Mouse (Mus musculus): Measurements from ENCODE around the gene Dnah10. TPM values are rescaled to one million over a fixed set of nuclear protein-coding genes. Genes with fewer than 3 reads are reported as not detected.

Gene Dnah10
- polyA plus RNA-seq, 1 experiment from 2014 or later: 0.10 TPM

DNA sequence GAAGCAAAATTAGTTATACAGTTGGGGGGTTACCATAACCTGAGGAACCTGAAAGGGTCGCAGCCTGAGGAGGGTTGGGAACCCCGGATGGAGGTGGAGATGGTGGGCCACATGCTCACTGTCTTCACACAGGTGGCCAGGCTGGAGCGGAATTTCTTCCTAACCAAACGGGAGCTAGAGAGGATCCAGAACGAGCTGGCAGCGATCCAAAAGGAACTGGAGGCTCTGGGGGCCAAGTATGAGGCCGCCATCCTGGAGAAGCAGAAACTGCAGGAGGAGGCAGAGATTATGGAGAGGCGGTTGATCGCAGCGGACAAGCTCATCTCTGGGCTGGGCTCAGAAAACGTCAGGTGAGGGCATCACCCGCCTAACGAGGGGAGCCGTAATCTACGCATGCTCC, 92.2 kb downstream of the Dnah10 start:
- WGBS: 80% methylated on average over 15 of the region's 15 CpGs
- Histone ChIP-seq H3K4me3 (replicated peaks) (no peak overlapping the region), H3K27me3 (no peaks in the 10 kb centered on the region), H3K9ac (no peak overlapping the region), H3K9me3 (replicated peaks) (no peaks in the 10 kb centered on the region), H3K4me2 (no peak overlapping the region), H3K27ac (no peak overlapping the region), H3K36me3 (no peaks in the 10 kb centered on the region), H3K4me1 (no peaks in the 10 kb centered on the region)
- no peak for ATAC-seq (replicated peaks; ENCODE audit: low FRiP score)

DNA sequence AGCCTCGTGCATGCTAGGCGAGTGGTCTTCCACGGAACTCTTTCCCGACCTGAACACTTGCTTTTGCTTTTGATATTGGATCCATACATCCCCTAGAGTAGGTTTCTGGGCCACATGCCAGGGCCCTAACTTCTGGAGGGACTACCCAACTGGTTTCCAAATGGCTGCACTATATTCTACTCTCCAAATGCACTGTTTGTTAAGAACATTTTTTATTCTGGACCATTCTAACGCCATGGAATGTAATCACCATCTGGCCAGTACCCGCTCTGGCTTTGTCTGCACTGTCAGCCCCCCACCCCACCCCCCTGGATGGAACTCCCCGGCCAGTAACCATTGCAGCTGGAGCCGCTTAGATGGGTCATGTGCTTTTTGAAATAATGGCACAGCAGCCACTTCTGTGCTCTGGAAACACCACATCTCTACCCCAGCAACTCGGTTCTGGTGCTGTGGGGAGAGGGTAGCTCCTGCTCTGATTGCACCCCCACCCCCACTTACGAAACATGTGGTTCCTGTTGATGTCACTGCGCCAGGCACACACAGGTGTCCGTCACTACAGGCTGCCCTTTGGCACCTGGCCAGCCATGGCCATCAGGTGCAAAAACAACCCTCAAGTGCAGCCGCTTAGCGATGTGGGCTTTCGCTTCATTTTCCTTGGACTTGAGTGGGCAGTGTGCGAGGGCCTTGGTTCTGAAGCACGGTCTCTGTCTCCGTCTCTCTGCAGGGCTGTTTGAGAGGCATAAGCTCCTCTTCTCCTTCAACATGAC, 97.4 kb downstream of the Dnah10 start:
- Histone ChIP-seq H3K36me3 (no peaks in the 10 kb centered on the region), H3K27me3 (no peaks in the 10 kb centered on the region), H3K27ac (no peak overlapping the region), H3K4me1 (no peaks in the 10 kb centered on the region), H3K9ac (no peak overlapping the region), H3K4me3 (replicated peaks) (no peak overlapping the region), H3K9me3 (replicated peaks) (no peaks in the 10 kb centered on the region), H3K4me2 (no peak overlapping the region)
- 79% methylated on average over 18 of the region's 18 CpGs for WGBS
- no peak for ATAC-seq (replicated peaks; ENCODE audit: low FRiP score)

GRCm38 (mm10) chr5:124830331-124830730, 105.4 kb downstream of the Dnah10 start:
- H3K36me3 ChIP-seq: no peaks in the 10 kb centered on the region
- H3K4me2 ChIP-seq: no peak overlapping the region
- WGBS: 88% methylated on average over 12 of the region's 12 CpGs
- ATAC-seq (replicated peaks; ENCODE audit: low FRiP score): no peak
- no peak overlapping the region for H3K9ac ChIP-seq
- no peaks in the 10 kb centered on the region for H3K4me1 ChIP-seq
- H3K27ac ChIP-seq: no peak overlapping the region
- H3K4me3 ChIP-seq (replicated peaks): no peak overlapping the region
- no peaks in the 10 kb centered on the region for H3K9me3 ChIP-seq (replicated peaks)
- no peaks in the 10 kb centered on the region for H3K27me3 ChIP-seq

GRCm38 (mm10) chr5:124835218-124835617, 110.3 kb downstream of the Dnah10 start:
- Histone ChIP-seq H3K9ac (no peak overlapping the region), H3K27me3 (no peaks in the 10 kb centered on the region), H3K4me2 (no peak overlapping the region), H3K27ac (no peak overlapping the region), H3K36me3 (no peaks in the 10 kb centered on the region), H3K4me3 (replicated peaks) (no peak overlapping the region), H3K9me3 (replicated peaks) (no peaks in the 10 kb centered on the region), H3K4me1 (no peaks in the 10 kb centered on the region)
- no peak for ATAC-seq (replicated peaks; ENCODE audit: low FRiP score)
- WGBS: 94% methylated on average over 15 of the region's 15 CpGs

GRCm38 (mm10) chr5:124836075-124836474, 111.2 kb downstream of the Dnah10 start:
- H3K4me3 ChIP-seq (replicated peaks): no peak overlapping the region
- no peak overlapping the region for H3K9ac ChIP-seq
- no peaks in the 10 kb centered on the region for H3K9me3 ChIP-seq (replicated peaks)
- ATAC-seq (replicated peaks; ENCODE audit: low FRiP score): no peak
- no peak overlapping the region for H3K4me2 ChIP-seq
- no peaks in the 10 kb centered on the region for H3K27me3 ChIP-seq
- 89% methylated on average over 10 of the region's 10 CpGs for WGBS
- no peaks in the 10 kb centered on the region for H3K36me3 ChIP-seq
- H3K4me1 ChIP-seq: no peaks in the 10 kb centered on the region
- no peak overlapping the region for H3K27ac ChIP-seq

DNA sequence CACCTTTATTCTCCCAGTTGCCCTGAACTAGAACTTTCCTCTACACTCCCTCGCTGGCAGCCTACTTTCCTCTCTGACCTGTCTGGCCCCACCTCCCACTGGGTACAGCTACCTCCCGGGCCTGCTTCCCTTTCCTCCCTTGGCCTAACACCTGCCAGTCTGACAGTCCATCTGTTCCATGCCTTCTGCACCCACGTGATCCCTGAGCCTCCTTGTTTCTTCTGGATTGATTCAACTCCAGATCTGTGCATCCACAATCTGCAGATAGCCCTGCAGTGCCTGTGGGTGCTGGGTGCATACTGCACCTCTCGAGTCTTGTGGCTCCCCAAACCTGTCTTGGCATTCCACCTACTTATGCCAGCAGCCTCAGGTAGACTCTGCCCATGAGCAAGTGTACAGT, 111.7 kb downstream of the Dnah10 start:
- 65% methylated on average over 4 of the region's 4 CpGs for WGBS
- no peaks in the 10 kb centered on the region for H3K27me3 ChIP-seq

GRCm38 (mm10) chr5:124840202-124840601, 115.3 kb downstream of the Dnah10 start:
- Histone ChIP-seq H3K4me2 (no peak overlapping the region), H3K36me3 (no peaks in the 10 kb centered on the region), H3K27ac (no peak overlapping the region), H3K9me3 (replicated peaks) (no peaks in the 10 kb centered on the region), H3K9ac (no peak overlapping the region), H3K4me3 (replicated peaks) (no peak overlapping the region), H3K27me3 (no peaks in the 10 kb centered on the region), H3K4me1 (no peaks in the 10 kb centered on the region)
- ATAC-seq (replicated peaks; ENCODE audit: low FRiP score): no peak
- WGBS: 79% methylated on average over 7 of the region's 7 CpGs

More for the DNA sequence above, 111.7 kb downstream of the Dnah10 start:
- Histone ChIP-seq H3K27ac (no peak overlapping the region), H3K9me3 (replicated peaks) (no peaks in the 10 kb centered on the region), H3K4me3 (replicated peaks) (no peak overlapping the region), H3K4me2 (no peak overlapping the region), H3K9ac (no peak overlapping the region), H3K4me1 (no peaks in the 10 kb centered on the region), H3K36me3 (no peaks in the 10 kb centered on the region)
- no peak for ATAC-seq (replicated peaks; ENCODE audit: low FRiP score)

DNA sequence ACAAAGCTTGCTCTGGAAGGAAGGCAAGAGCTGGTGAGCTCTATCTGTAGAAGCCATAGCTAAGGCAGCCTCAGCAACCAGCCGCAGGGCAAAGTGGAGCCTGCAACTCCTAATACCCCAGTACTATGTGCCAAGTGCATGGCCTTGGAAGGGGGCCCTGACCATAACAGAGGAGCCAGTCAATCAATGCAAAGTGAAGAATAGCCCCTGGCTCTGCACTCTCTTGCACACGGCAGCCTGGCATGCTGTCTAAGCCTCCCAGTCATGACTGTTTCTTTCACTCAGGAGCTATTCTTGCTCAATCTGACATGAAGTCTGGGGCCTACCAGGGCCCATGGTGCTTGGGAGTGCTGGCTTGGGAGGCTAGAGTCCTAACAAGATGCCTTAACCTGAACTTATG, 115.8 kb downstream of the Dnah10 start:
- no peak overlapping the region for H3K4me2 ChIP-seq
- ATAC-seq (replicated peaks; ENCODE audit: low FRiP score): no peak
- no peaks in the 10 kb centered on the region for H3K9me3 ChIP-seq (replicated peaks)
- H3K27me3 ChIP-seq: no peaks in the 10 kb centered on the region
- H3K4me3 ChIP-seq (replicated peaks): no peak overlapping the region
- no peaks in the 10 kb centered on the region for H3K4me1 ChIP-seq
- 89% methylated on average over 2 of the region's 2 CpGs for WGBS
- H3K27ac ChIP-seq: no peak overlapping the region
- no peaks in the 10 kb centered on the region for H3K36me3 ChIP-seq
- no peak overlapping the region for H3K9ac ChIP-seq

GRCm38 (mm10) chr5:124843386-124843785, 118.5 kb downstream of the Dnah10 start:
- 85% methylated on average over 8 of the region's 8 CpGs for WGBS
- Histone ChIP-seq H3K27ac (no peak overlapping the region), H3K27me3 (no peaks in the 10 kb centered on the region), H3K4me3 (replicated peaks) (no peak overlapping the region), H3K9me3 (replicated peaks) (no peaks in the 10 kb centered on the region), H3K4me2 (no peak overlapping the region), H3K9ac (no peak overlapping the region), H3K4me1 (no peaks in the 10 kb centered on the region), H3K36me3 (no peaks in the 10 kb centered on the region)
- ATAC-seq (replicated peaks; ENCODE audit: low FRiP score): no peak

- no peak overlapping the region for H3K4me3 ChIP-seq (replicated peaks)
- no peak overlapping the region for H3K4me2 ChIP-seq
- H3K9ac ChIP-seq: no peak overlapping the region
- no peaks in the 10 kb centered on the region for H3K36me3 ChIP-seq
- no peaks in the 10 kb centered on the region for H3K9me3 ChIP-seq (replicated peaks)
- WGBS: 69% methylated on average over 4 of the region's 4 CpGs
- no peaks in the 10 kb centered on the region for H3K4me1 ChIP-seq
- no peaks in the 10 kb centered on the region for H3K27me3 ChIP-seq
- no peak for ATAC-seq (replicated peaks; ENCODE audit: low FRiP score)
- no peak overlapping the region for H3K27ac ChIP-seq
Observed at GRCm38 (mm10) chr5:124844929-124845328, 120.0 kb downstream of the Dnah10 start.

DNA sequence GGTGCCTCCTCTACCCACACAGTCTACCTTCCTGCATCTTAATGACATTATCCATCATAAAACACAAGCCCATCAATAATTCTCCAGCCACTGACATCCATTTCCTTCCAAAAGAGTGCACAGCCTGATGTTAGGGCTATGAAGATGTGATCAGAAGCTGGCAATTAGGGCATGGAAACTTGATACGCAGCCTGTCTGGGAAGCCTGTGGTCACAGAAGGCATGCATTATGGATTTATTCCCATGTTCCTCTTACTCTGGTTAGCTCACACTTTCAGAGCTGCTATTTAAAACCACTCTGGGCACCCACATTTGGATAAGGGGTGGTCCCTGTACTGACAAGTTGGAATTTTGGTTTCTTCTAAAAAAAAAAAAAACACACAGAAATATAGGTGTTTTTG, 122.1 kb downstream of the Dnah10 start:
- Histone ChIP-seq H3K4me1 (0 out of 2 replicates have a peak, but pooled peaks cover 3% of the 10 kb centered on the region), H3K27me3 (no peaks in the 10 kb centered on the region), H3K27ac (no peak overlapping the region), H3K9ac (no peak overlapping the region), H3K36me3 (no peaks in the 10 kb centered on the region), H3K9me3 (replicated peaks) (no peaks in the 10 kb centered on the region), H3K4me3 (replicated peaks) (no peak overlapping the region), H3K4me2 (no peak overlapping the region)
- no peak for ATAC-seq (replicated peaks; ENCODE audit: low FRiP score)
- 62% methylated on average over 1 of the region's 1 CpGs for WGBS

GRCm38 (mm10) chr5:124848994-124849393, 124.1 kb downstream of the Dnah10 start:
- Histone ChIP-seq H3K27me3 (no peaks in the 10 kb centered on the region), H3K27ac (no peak overlapping the region), H3K4me3 (replicated peaks) (no peak overlapping the region), H3K4me2 (no peak overlapping the region), H3K36me3 (no peaks in the 10 kb centered on the region), H3K9ac (no peak overlapping the region), H3K9me3 (replicated peaks) (no peaks in the 10 kb centered on the region), H3K4me1 (0 out of 2 replicates have a peak, but pooled peaks cover 7% of the 10 kb centered on the region)
- WGBS: 79% methylated on average over 3 of the region's 3 CpGs
- ATAC-seq (replicated peaks; ENCODE audit: low FRiP score): no peak

DNA sequence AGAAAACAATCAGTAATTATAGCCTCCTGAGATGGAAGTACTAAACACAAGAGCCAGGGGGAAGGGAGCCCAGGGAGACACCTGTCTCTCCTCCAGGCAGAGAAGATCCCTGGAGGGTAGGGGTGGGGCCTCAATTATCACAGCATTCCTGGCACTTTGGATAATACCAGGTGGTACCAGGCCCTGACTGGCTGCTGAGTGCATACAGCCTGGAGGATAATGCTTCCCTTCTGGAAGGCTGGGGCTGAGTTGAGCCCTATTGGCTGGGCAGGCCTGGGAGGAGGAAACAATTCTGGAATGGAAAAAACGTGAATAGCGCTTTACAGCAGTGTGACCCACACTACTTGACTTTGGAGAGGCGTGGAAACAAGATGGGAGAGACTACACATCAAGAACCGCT, 126.7 kb downstream of the Dnah10 start:
- WGBS: 54% methylated on average over 4 of the region's 4 CpGs
- H3K9me3 ChIP-seq (replicated peaks): no peaks in the 10 kb centered on the region
- no peak overlapping the region for H3K4me2 ChIP-seq
- no peaks in the 10 kb centered on the region for H3K36me3 ChIP-seq
- H3K4me1 ChIP-seq: 0 out of 2 replicates have a peak, but pooled peaks cover 7% of the 10 kb centered on the region
- H3K27ac ChIP-seq: no peak overlapping the region
- ATAC-seq (replicated peaks; ENCODE audit: low FRiP score): no peak
- H3K4me3 ChIP-seq (replicated peaks): no peak overlapping the region
- no peak overlapping the region for H3K9ac ChIP-seq
- H3K27me3 ChIP-seq: no peaks in the 10 kb centered on the region

Data from kidney, embryonic 15.5 days (tissue).